Mouse (Mus musculus) ES-E14 (cell line): ENCODE measurements at regions not wholly inside any gene's neighbourhood (a gene's known extent, or its start where the extent isn't known, plus 50 kb on each side); places are given as distances from the start of the nearest gene placed in this dataset.
"Not testable (repeated sequence)": the region's sequence is repeated elsewhere in the genome, so short reads cannot be mapped to it uniquely, and the experiment has no call there.

Experiments used
- DNase-seq: peaks from one replicate; pipeline ENCODE4 v3.0.0-alpha.2; 2013; ENCODE audit warnings: low read depth, low spot score
- H3K27ac ChIP-seq: 2 replicates; pipeline ENCODE4 v1.5.1; 2012; ENCODE audit warnings: low read depth, mild to moderate bottlenecking, low read length, moderate library complexity, mixed read lengths; ENCODE audit not compliant: poor library complexity, insufficient read depth, severe bottlenecking
- H3K36me3 ChIP-seq: 2 replicates; pipeline ENCODE4 v1.6.1; 2012; ENCODE audit warnings: mild to moderate bottlenecking, low read length, moderate library complexity, mixed read lengths; ENCODE audit not compliant: control insufficient read depth, poor library complexity, insufficient read depth, severe bottlenecking
- H3K4me1 ChIP-seq, 2 experiments: fragments of 150-350 bp in 1 of 2; sonication (generic) in 1 of 2; 2 replicates each; pipeline ENCODE4 v1.6.1; 2012; ENCODE audit warnings: low read length in 2 of 2, mild to moderate bottlenecking in 1 of 2, mixed read lengths in 1 of 2; ENCODE audit not compliant: control insufficient read depth in 2 of 2, insufficient read depth in 2 of 2, poor library complexity in 1 of 2
- H3K4me3 ChIP-seq, 2 experiments: fragments of 150-350 bp in 1 of 2; sonication (generic) in 1 of 2; 2 replicates each; pipeline ENCODE4 v1.5.1; 2012; ENCODE audit warnings: low read length in 2 of 2, low read depth in 1 of 2, mild to moderate bottlenecking in 1 of 2, mixed read lengths in 1 of 2; ENCODE audit not compliant: insufficient read depth in 1 of 2, poor library complexity in 1 of 2, severe bottlenecking in 1 of 2
- H3K9ac ChIP-seq: 2 replicates; pipeline ENCODE4 v1.6.1; 2012; ENCODE audit warnings: low read depth, mild to moderate bottlenecking, low read length, mixed read lengths; ENCODE audit not compliant: poor library complexity, insufficient read depth, severe bottlenecking
- H3K9me3 ChIP-seq: fragments of 150-350 bp; sonication (generic); 2 replicates; pipeline ENCODE4 v1.6.1; 2012; ENCODE audit warnings: low read depth, mild to moderate bottlenecking, low read length; ENCODE audit not compliant: control insufficient read depth, insufficient read depth
- CHD2 ChIP-seq: IDR thresholded peaks from 2 replicates; pipeline ENCODE4 v1.6.1; 2014; ENCODE audit warnings: mild to moderate bottlenecking, low read depth, low read length, inconsistent platforms
- HCFC1 ChIP-seq: IDR thresholded peaks from 2 replicates; pipeline ENCODE4 v1.6.1; 2012; ENCODE audit warnings: low read length, inconsistent platforms, borderline replicate concordance; ENCODE audit not compliant: insufficient read depth
- MAFK ChIP-seq: IDR thresholded peaks from 2 replicates; pipeline ENCODE4 v1.6.1; 2014; ENCODE audit warnings: mild to moderate bottlenecking, low read depth, low read length, inconsistent platforms; ENCODE audit not compliant: insufficient read depth
- ZC3H11A ChIP-seq: IDR thresholded peaks from 2 replicates; pipeline ENCODE4 v1.6.1; 2012; ENCODE audit warnings: low read depth, mild to moderate bottlenecking, inconsistent platforms, low read length, borderline replicate concordance
- ZNF384 ChIP-seq: IDR thresholded peaks from 2 replicates; pipeline ENCODE4 v1.6.1; 2012; ENCODE audit warnings: low read depth, low read length, inconsistent platforms
- in situ Hi-C, 2 experiments: fragments of 600-800 bp; cut with MboI; formaldehyde crosslinking; loops; one replicate each; pipeline ENCODE4 v1.15.1; 2025; ENCODE audit warnings: low sequenced_read_pairs in 2 of 2, inconsistent platforms in 1 of 2; ENCODE audit not compliant: unreplicated experiment in 2 of 2

DNA sequence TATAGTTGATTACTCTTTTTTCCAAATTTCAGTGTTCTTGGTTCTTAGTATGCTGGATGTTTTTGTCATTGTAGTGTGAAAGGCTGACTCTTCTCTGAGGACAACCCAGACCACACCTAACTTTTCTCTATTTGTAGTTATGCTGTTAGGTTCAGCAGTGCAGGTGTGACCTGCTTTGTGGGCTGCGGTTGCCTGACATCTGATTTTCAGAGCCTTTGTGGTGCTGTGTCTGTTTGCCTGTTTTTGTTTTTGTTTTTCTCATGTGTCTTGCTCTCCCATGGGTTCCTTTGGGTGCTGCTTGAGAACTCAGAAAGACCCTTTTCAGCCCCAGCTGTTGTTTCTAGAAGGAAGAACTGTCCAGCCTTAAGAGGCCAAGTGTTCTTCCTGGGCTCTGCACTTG, 52.0 kb upstream of the Trpm1 start:
- no peak overlapping the region for H3K4me3 ChIP-seq
- no peaks in the 10 kb centered on the region for H3K4me1 ChIP-seq
- no peak for DNase-seq
- TF ChIP-seq CHD2 (no peak), ZC3H11A (no peak), MAFK (no peak), ZNF384 (no peak), HCFC1 (no peak)
- no peak overlapping the region for H3K27ac ChIP-seq
- no peak overlapping the region for H3K9ac ChIP-seq
- H3K9me3 ChIP-seq: no peaks in the 10 kb centered on the region
- H3K36me3 ChIP-seq: no peaks in the 10 kb centered on the region
- in situ Hi-C loops: no loop called here

- in situ Hi-C loops: no loop called here
- Histone ChIP-seq H3K36me3 (no peaks in the 10 kb centered on the region), H3K27ac (no peak overlapping the region), H3K9ac (no peak overlapping the region), H3K4me3 (no peak overlapping the region), H3K4me1 (no peaks in the 10 kb centered on the region), H3K9me3 (no peaks in the 10 kb centered on the region)
- TF ChIP-seq CHD2 (no peak), ZNF384 (no peak), HCFC1 (no peak), MAFK (no peak), ZC3H11A (no peak)
- DNase-seq: no peak
Measured at GRCm38 (mm10) chr7:64099606-64100005, 54.0 kb upstream of the Trpm1 start.

DNA sequence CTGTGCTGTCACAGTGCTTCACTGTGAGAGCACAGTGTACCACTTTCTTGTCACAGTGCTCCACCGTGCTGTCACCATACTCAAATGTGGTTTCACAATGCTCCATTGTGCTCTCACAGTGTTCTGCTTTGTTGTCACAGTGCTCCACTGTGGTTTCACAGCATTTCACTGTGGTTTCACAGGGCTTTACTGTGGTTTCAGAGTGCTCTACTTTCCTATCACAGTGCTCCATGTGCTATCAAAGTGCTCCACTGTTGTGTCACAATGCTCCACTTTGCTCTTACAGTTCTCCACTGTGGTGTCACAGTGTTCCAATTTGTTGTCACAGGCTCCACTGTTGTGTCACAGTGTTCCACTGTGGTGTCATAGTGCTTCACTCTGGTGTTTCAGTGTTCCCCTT, 63.6 kb upstream of the Trpm1 start:
- no peak overlapping the region for H3K27ac ChIP-seq
- H3K4me3 ChIP-seq: no peak overlapping the region
- TF ChIP-seq ZC3H11A (no peak), ZNF384 (no peak), HCFC1 (no peak), MAFK (no peak), CHD2 (no peak)
- no peak for DNase-seq
- no peaks in the 10 kb centered on the region for H3K4me1 ChIP-seq
- H3K9ac ChIP-seq: no peak overlapping the region
- H3K36me3 ChIP-seq: no peaks in the 10 kb centered on the region
- no peaks in the 10 kb centered on the region for H3K9me3 ChIP-seq
- in situ Hi-C loops: no loop called here

DNA sequence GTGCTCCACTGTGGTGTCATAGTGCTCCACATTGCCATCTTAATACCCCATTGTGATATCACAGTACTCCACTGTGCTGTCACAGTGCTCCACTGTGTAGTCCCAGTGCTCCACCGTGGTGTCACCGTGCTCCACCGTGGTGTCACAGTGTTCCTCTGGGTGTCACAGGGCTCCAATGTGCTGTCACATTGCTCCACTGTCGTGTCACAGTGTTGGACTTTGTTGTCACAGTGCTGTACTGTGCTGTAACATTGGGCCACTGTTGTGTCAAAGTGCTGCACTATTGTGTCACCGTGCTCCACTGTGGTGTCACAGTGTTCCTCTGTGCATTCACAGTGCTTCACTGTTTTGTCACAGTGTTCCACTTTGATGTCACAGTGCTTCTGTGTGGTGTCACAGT, 64.6 kb upstream of the Trpm1 start:
- no peak overlapping the region for H3K9ac ChIP-seq
- H3K4me3 ChIP-seq: no peak overlapping the region
- no peaks in the 10 kb centered on the region for H3K9me3 ChIP-seq
- in situ Hi-C loops: no loop called here
- no peaks in the 10 kb centered on the region for H3K4me1 ChIP-seq
- no peak overlapping the region for H3K27ac ChIP-seq
- H3K36me3 ChIP-seq: no peaks in the 10 kb centered on the region
- TF ChIP-seq HCFC1: no peak
- TF ChIP-seq ZNF384: no peak
- TF ChIP-seq MAFK: no peak
- TF ChIP-seq CHD2: no peak
- DNase-seq: no peak

DNA sequence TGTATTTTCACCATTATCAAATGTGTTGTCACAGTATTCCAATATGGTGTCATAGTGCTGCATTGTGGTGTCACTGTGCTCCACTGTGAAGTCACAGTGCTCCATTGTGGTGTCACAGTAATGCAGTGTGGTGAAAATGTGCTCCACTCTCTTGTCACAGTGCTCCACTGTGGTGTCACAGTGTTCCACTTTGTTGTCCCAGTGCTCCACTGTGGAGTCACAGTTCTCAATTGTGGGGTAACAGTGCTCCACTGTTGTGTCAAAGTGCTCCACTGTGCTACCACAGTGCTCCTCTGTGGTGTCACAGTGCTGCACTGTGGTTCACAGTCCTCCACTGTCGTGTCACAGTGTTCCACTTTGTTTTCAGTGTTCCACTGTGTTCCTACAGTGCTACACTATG, 69.7 kb upstream of the Trpm1 start:
- H3K4me3 ChIP-seq, H3K27ac ChIP-seq, H3K9ac ChIP-seq, H3K4me1 ChIP-seq, H3K9me3 ChIP-seq, DNase-seq, H3K36me3 ChIP-seq, in situ Hi-C loops: not testable (repeated sequence)
